Mouse (Mus musculus) hindbrain, embryonic 15.5 days (tissue): ENCODE measurements around the gene Tmc3. TPM values are rescaled to one million over a fixed set of nuclear protein-coding genes. Genes with fewer than 3 reads are reported as not detected.
A peak's percentile ranks its signal among the peaks of the same experiment; 100 is the strongest.

Experiments
- ATAC-seq: fragments of 200-750 bp; cut with Nextera tagmentation; 2 replicates; pipeline ENCODE4 v1.8.0; 2017; ENCODE audit warnings: low read depth, moderate number of reproducible peaks, moderate TSS enrichment; ENCODE audit not compliant: low FRiP score
- H3K27ac ChIP-seq: fragments of 300-500 bp; sonication (generic); replicated peaks from 2 replicates; pipeline ENCODE4 v1.5.1; 2015; ENCODE audit warnings: mild to moderate bottlenecking, inconsistent platforms
- H3K27me3 ChIP-seq: fragments of 300-500 bp; sonication (generic); 2 replicates; pipeline ENCODE4 v1.6.1; 2015; ENCODE audit warnings: control low read depth, inconsistent platforms
- H3K36me3 ChIP-seq: fragments of 300-500 bp; sonication (generic); 2 replicates; pipeline ENCODE4 v1.6.1; 2015; ENCODE audit warnings: control low read depth, inconsistent platforms
- H3K4me1 ChIP-seq: fragments of 300-500 bp; sonication (generic); replicated peaks from 2 replicates; pipeline ENCODE4 v1.6.1; 2015; ENCODE audit warnings: control low read depth, inconsistent platforms
- H3K4me2 ChIP-seq: fragments of 300-500 bp; sonication (generic); 2 replicates; pipeline ENCODE4 v1.6.1; 2015; ENCODE audit warnings: moderate library complexity, mild to moderate bottlenecking, inconsistent platforms
- H3K4me3 ChIP-seq: fragments of 300-500 bp; sonication (generic); 2 replicates; pipeline ENCODE4 v1.5.1; 2015; ENCODE audit warnings: mild to moderate bottlenecking, inconsistent platforms
- H3K9ac ChIP-seq: fragments of 300-500 bp; sonication (generic); 2 replicates; pipeline ENCODE4 v1.6.1; 2015; ENCODE audit warnings: inconsistent platforms
- H3K9me3 ChIP-seq: fragments of 300-500 bp; sonication (generic); 2 replicates; pipeline ENCODE4 v1.6.1; 2016; ENCODE audit warnings: control low read depth, inconsistent platforms
- WGBS: fragments of 180-500 bp; shearing (Covaris S2); methylation state at CpG from one replicate; pipeline ENCODE4 v1.1.7; 2015; 5-methylcytosine and 5-hydroxymethylcytosine counted together
- polyA plus RNA-seq: library from polyadenylated mRNA; unstranded; fragments of >200 nt; fragmentation: Nextera tagmentation; extraction: Ambion mirVana; gene quantifications from 2 replicates; pipeline ENCODE4 v1.2.1, GENCODE M21; 2015

The Tmc3 gene
- 0.30 and 0.31 TPM in 2 replicates for polyA plus RNA-seq

DNA sequence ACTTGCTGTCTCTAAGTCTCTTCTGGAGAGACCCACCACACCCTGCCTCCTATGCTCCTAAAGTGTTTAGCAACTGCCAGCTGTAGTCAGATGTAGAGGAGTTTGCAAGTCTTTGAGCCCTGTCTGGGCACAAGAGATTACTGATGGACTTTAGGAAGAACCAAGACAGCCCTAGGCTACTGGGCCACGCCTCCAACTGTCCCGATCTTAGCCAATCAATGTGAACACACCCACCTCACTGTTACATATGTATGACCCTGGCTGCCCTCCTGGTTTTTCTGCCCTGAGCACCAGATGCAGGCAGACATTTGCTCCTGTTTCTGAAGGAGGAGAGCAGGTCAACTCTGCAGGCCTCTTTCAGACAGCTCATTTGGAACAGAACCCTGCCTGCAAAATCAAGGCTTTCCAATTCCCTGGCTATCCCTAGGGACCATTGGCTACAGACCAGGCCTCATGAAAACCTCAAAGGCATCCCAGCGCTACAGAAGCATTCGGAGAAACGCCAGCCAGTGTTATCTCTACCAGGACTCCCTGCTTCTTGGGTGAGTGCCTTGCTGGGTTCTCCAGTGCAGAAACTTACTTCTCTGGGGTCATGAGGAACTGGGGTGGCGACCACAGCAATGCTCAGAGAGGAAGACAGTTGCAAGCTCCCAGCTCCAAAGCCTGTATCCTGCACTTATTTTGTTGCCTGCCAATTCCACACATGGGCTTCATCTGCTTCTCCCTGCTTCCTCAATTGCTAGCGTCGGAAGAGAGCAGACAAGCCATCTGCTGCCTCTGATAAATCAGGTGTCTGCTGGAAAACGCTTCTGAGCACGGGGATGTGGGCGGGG, at the start of gene Tmc3:
Gene Tmc3, plus strand, starts transcription at position 289 of the 833 bp plus-strand sequence.
- Histone ChIP-seq H3K4me2 (no peak within 1 kb of the TSS), H3K9ac (no peak within 1 kb of the TSS), H3K27ac (0 out of 2 replicates have a peak within 1 kb of the TSS, but pooled peaks have one; percentile 25), H3K36me3 (no peaks in the 10 kb centered on the region), H3K27me3 (no peaks in the 10 kb centered on the region), H3K4me1 (peaks cover 8% of the 10 kb centered on the region), H3K4me3 (no peak within 1 kb of the TSS), H3K9me3 (no peaks in the 10 kb centered on the region)
- 46% methylated on average over 11 of the region's 11 CpGs for WGBS
- peak; percentile 48; the same call in 1 of the 2 replicates for ATAC-seq

GRCm38 (mm10) chr7:83541536-83542169, 43.1 kb upstream of the Tmc3 start:
- no peaks in the 10 kb centered on the region for H3K9me3 ChIP-seq
- no peak for ATAC-seq
- H3K36me3 ChIP-seq = no peaks in the 10 kb centered on the region

DNA sequence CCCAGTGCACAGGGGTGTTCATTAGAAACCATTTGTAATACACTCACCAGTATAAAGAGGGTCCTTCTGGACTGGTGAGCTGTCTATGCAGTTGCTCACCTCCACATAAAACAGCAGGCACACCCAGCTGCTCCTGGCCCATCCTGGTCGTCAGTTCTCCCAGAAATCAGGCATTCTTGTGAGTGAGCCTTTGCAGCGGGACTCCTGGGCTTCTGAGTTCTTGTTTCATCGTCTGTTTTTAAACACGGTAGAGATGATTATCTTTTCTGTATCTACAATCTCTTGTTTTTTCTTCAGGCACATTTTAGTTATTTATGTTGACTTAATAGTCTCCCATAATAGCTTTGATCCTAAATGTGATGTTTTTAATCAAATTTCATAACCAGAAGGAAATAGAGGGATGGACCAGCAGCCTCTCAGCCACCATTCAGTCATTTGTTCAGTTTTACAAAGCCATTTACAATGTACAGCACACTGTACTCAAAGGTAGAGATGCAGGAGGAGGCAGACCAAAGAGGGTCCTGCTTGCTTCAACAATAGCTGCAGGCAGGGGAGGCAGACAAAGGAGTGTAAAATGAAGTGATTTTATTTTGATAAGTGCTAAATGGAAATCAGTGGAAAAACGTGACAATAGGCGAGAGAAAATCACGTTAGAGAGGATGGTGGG, 35.9 kb upstream of the Tmc3 start:
- Histone ChIP-seq H3K4me3 (0 out of 2 replicates have a peak overlapping the region, but pooled peaks have one; percentile 25), H3K9me3 (no peaks in the 10 kb centered on the region), H3K4me2 (peak overlapping the region; percentile 56), H3K4me1 (peaks cover 20% of the 10 kb centered on the region), H3K27me3 (no peaks in the 10 kb centered on the region), H3K36me3 (no peaks in the 10 kb centered on the region), H3K9ac (peak overlapping the region; percentile 55), H3K27ac (peak overlapping the region; percentile 87)
- WGBS = 44% methylated on average over 7 of the region's 7 CpGs
- peak; percentile 54; the same call in 1 of the 2 replicates for ATAC-seq

More at GRCm38 (mm10) chr7:83541536-83542169, 43.1 kb upstream of the Tmc3 start:
- Histone ChIP-seq H3K4me3 (no peak overlapping the region), H3K4me2 (no peak overlapping the region), H3K27me3 (no peaks in the 10 kb centered on the region), H3K4me1 (no peaks in the 10 kb centered on the region), H3K9ac (no peak overlapping the region), H3K27ac (no peak overlapping the region)
- 69% methylated on average over 5 of the region's 5 CpGs for WGBS

DNA sequence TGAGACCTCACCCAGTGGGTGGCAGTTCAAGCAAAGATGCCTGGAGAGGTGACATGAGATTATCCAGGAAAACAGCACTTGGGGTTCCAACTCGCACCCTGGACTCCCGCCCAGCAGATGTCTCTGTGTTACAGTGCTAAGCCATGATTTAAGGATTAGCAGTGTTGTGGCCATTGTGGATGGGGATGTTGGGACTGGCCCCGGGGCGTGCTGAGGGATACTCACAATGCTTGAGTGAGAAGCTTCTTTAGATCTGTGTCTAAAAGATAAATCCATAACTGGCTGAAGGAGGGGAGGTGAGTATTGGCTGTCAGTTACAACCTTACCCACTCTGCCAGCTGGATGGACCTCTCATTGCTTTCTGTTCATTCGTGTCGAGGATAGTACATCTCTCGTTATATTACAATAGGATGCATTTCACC, 35.4 kb upstream of the Tmc3 start:
- ATAC-seq = peak; percentile 63
- Histone ChIP-seq H3K9ac (peak overlapping the region; percentile 55), H3K4me1 (peaks cover 20% of the 10 kb centered on the region), H3K4me3 (peak overlapping the region; percentile 25; the same call in 1 of the 2 replicates), H3K27me3 (no peaks in the 10 kb centered on the region), H3K36me3 (no peaks in the 10 kb centered on the region), H3K4me2 (peak overlapping the region; percentile 56), H3K27ac (peak overlapping the region; percentile 87), H3K9me3 (no peaks in the 10 kb centered on the region)
- 55% methylated on average over 7 of the region's 7 CpGs for WGBS

GRCm38 (mm10) chr7:83549951-83550407, 34.7 kb upstream of the Tmc3 start:
- H3K4me1 ChIP-seq = peaks cover 20% of the 10 kb centered on the region
- H3K4me3 ChIP-seq = peak overlapping the region; percentile 25
- H3K27me3 ChIP-seq = no peaks in the 10 kb centered on the region
- peak overlapping the region; percentile 56 for H3K4me2 ChIP-seq
- no peaks in the 10 kb centered on the region for H3K9me3 ChIP-seq
- peak; percentile 77 for ATAC-seq
- H3K9ac ChIP-seq = peak overlapping the region; percentile 55
- peak overlapping the region; percentile 87 for H3K27ac ChIP-seq
- no peaks in the 10 kb centered on the region for H3K36me3 ChIP-seq
- WGBS = 35% methylated on average over 5 of the region's 5 CpGs

GRCm38 (mm10) chr7:83554477-83554876, 30.2 kb upstream of the Tmc3 start:
- H3K4me2 ChIP-seq = no peak overlapping the region
- H3K27ac ChIP-seq = no peak overlapping the region
- no peaks in the 10 kb centered on the region for H3K27me3 ChIP-seq
- no peaks in the 10 kb centered on the region for H3K36me3 ChIP-seq
- 85% methylated on average over 6 of the region's 6 CpGs for WGBS
- H3K4me3 ChIP-seq = no peak overlapping the region
- no peak for ATAC-seq
- peaks cover 6% of the 10 kb centered on the region for H3K4me1 ChIP-seq
- no peaks in the 10 kb centered on the region for H3K9me3 ChIP-seq
- H3K9ac ChIP-seq = no peak overlapping the region

DNA sequence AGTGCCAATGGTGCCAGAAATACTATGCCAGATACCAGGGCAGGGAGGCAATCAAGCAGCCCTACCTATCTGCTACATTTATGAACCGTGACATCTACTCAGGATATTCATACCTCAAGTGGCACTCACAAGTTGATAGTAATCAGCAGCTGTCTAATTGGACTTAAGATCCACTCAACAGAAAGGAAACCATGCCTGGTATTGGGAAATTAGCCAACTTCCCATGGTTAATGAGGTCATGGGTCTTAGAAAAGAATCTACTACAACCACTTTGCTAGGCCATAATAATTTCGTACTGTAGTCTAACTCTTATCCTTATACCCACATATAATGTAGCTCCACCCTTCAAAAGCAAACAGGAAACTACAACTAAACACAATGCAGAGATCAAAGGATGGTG, 28.2 kb upstream of the Tmc3 start:
- Histone ChIP-seq H3K9ac (no peak overlapping the region), H3K9me3 (no peaks in the 10 kb centered on the region), H3K4me2 (no peak overlapping the region), H3K4me3 (no peak overlapping the region), H3K27me3 (no peaks in the 10 kb centered on the region), H3K27ac (no peak overlapping the region), H3K4me1 (no peaks in the 10 kb centered on the region), H3K36me3 (no peaks in the 10 kb centered on the region)
- 82% methylated on average over 2 of the region's 2 CpGs for WGBS
- ATAC-seq = no peak

DNA sequence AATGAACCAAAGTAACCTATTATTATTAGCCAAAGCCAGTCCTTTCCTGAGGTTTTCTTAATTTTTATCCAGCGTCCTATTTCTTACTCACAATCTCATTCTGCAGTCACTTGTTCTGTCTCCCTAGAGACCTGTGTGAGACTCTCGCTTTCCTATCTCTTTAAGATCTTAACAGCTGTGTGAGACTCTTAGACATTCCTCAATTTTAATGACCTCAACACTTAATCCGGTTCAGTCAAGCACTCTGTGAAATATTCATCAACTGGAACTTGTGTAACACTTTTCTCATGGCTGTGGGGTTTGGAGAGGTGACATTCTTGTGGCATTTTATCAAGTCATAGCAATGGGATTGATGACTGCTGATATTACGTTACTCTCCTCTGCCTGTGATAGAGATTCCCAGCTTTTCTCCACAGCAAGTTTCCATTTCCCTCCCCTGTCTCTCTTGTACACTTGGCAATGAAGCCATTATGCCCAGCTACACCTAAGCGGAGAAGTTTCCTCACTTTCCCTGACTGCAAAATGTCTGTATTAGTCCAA, 25.9 kb upstream of the Tmc3 start:
- H3K27ac ChIP-seq = no peak overlapping the region
- no peak for ATAC-seq
- H3K4me1 ChIP-seq = no peaks in the 10 kb centered on the region
- no peaks in the 10 kb centered on the region for H3K9me3 ChIP-seq
- H3K4me2 ChIP-seq = no peak overlapping the region
- 65% methylated on average over 5 of the region's 5 CpGs for whole genome bisulfite sequencing
- H3K27me3 ChIP-seq = no peaks in the 10 kb centered on the region
- H3K9ac ChIP-seq = no peak overlapping the region
- no peak overlapping the region for H3K4me3 ChIP-seq
- H3K36me3 ChIP-seq = no peaks in the 10 kb centered on the region

DNA sequence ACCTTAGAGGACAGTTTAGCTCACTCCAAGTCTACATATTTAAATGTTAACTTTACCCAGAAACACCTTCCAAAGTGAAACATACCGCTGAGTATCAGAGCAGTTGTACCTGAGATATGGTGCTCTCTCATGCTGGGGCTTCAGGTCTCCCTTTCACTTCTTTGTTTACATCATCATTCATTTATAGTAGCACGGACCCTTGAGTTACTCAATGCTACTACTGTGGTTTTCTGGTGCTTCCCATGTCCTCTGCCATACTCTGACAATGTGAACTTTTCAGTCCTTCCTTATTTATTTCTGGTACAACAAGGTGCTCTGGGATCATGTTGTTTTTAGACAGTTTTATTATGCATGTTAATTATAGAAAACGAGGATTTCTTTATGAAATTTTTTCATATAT, 25.2 kb upstream of the Tmc3 start:
- 91% methylated on average over 3 of the region's 3 CpGs for WGBS
- Histone ChIP-seq H3K4me3 (no peak overlapping the region), H3K4me2 (no peak overlapping the region), H3K9me3 (no peaks in the 10 kb centered on the region), H3K27ac (no peak overlapping the region), H3K4me1 (no peaks in the 10 kb centered on the region), H3K27me3 (no peaks in the 10 kb centered on the region), H3K9ac (no peak overlapping the region), H3K36me3 (no peaks in the 10 kb centered on the region)
- ATAC-seq = no peak

- ATAC-seq = no peak
Measured at GRCm38 (mm10) chr7:83561849-83562248, 22.9 kb upstream of the Tmc3 start.

DNA sequence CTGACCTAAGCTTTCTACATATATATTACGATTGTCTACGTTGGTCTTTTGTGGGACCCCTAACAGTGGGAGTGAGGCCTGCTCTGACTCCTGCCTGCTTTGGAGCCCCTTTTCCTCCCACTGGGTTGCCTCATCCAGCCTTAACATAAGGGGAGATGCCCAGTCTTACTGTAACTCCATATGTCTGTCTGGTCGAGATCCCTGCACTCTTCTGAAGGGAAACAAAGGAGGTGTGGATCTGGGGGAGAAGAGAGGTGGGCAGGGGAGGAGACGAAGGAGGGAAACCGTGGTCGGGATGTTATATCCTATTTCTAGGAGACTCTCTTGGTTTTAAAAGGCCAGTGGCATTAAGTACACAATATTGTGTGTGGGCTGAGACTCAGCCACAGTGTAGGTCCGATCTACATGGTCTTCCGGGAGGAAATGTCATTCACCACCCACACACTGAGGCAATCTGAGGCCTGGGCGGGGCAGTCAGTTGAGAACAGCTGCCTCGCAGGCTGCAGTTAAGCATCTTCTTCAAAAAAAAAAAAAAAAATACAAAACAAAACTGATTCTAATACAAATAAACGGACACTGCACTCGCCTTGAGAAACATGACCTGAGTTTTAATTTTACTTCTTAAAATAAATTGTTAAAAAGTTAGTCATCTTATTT, 20.0 kb upstream of the Tmc3 start:
- Histone ChIP-seq H3K27ac (no peak overlapping the region), H3K9ac (no peak overlapping the region), H3K4me2 (no peak overlapping the region), H3K36me3 (no peaks in the 10 kb centered on the region), H3K4me3 (no peak overlapping the region), H3K9me3 (no peaks in the 10 kb centered on the region), H3K4me1 (no peaks in the 10 kb centered on the region), H3K27me3 (no peaks in the 10 kb centered on the region)
- 69% methylated on average over 12 of the region's 12 CpGs for WGBS
- no peak for ATAC-seq

More at GRCm38 (mm10) chr7:83561849-83562248, 22.9 kb upstream of the Tmc3 start:
- Histone ChIP-seq H3K36me3 (no peaks in the 10 kb centered on the region), H3K4me3 (no peak overlapping the region), H3K4me1 (no peaks in the 10 kb centered on the region), H3K4me2 (no peak overlapping the region), H3K27ac (no peak overlapping the region), H3K9me3 (no peaks in the 10 kb centered on the region), H3K9ac (no peak overlapping the region), H3K27me3 (no peaks in the 10 kb centered on the region)
- 20% methylated on average over 3 of the region's 3 CpGs for WGBS
